Mouse (Mus musculus) myocyte (in vitro differentiated cells): ENCODE measurements around the gene Trmt61a. TPM values are rescaled to one million over a fixed set of nuclear protein-coding genes. Genes with fewer than 3 reads are reported as not detected.

Experiments
- H3K27me3 ChIP-seq: one replicate; pipeline ENCODE4 v1.6.1; 2011; ENCODE audit not compliant: control insufficient read depth, insufficient read depth, insufficient read length
- H3K36me3 ChIP-seq: one replicate; pipeline ENCODE4 v1.6.1; 2011; ENCODE audit not compliant: control insufficient read depth, insufficient read depth
- H3K4me2 ChIP-seq: one replicate; pipeline ENCODE4 v1.6.1; 2011; ENCODE audit warnings: low read depth, control low read depth
- H3K4me3 ChIP-seq: one replicate; pipeline ENCODE4 v1.5.1; 2011; ENCODE audit warnings: mild to moderate bottlenecking, control low read depth, moderate library complexity
- H3K79me2 ChIP-seq: one replicate; pipeline ENCODE4 v1.6.1; 2011; ENCODE audit not compliant: control insufficient read depth, insufficient read depth
- H3ac ChIP-seq: one replicate; pipeline ENCODE4 v1.6.1; 2011; ENCODE audit not compliant: control insufficient read depth, insufficient read length
- CEBPB ChIP-seq: IDR thresholded peaks from 2 replicates; pipeline ENCODE4 v1.6.1; 2011; ENCODE audit warnings: mild to moderate bottlenecking, moderate library complexity; ENCODE audit not compliant: poor library complexity, insufficient read depth, severe bottlenecking
- E2F4 ChIP-seq: IDR thresholded peaks from one replicate; pipeline ENCODE4 v1.6.1; 2011; ENCODE audit warnings: mild to moderate bottlenecking, control low read depth, moderate library complexity; ENCODE audit not compliant: insufficient read depth
- MAX ChIP-seq: IDR thresholded peaks from one replicate; pipeline ENCODE4 v1.6.1; 2011; ENCODE audit warnings: low read depth, mild to moderate bottlenecking, control low read depth
- MYOD1 ChIP-seq, 3 experiments: IDR thresholded peaks; one replicate each; pipeline ENCODE4 v1.6.1; 2011; ENCODE audit warnings: control low read depth in 2 of 3, low read depth in 2 of 3, mild to moderate bottlenecking in 2 of 3, moderate library complexity in 1 of 3; ENCODE audit not compliant: insufficient read length in 2 of 3, control insufficient read depth in 1 of 3
- MYOG ChIP-seq, 3 experiments: IDR thresholded peaks; one replicate each; pipeline ENCODE4 v1.6.1; 2011; ENCODE audit warnings: control low read depth in 2 of 3, low read depth in 2 of 3, mild to moderate bottlenecking in 2 of 3; ENCODE audit not compliant: insufficient read length in 2 of 3, control insufficient read depth in 1 of 3, insufficient read depth in 1 of 3
- POLR2A ChIP-seq: IDR thresholded peaks from one replicate; pipeline ENCODE4 v1.6.1; 2011; ENCODE audit warnings: low read depth, mild to moderate bottlenecking, control low read depth, moderate library complexity; ENCODE audit not compliant: insufficient read length
- POLR2AphosphoS2 ChIP-seq: IDR thresholded peaks from one replicate; pipeline ENCODE4 v1.6.1; 2011; ENCODE audit warnings: low read depth, control low read depth; ENCODE audit not compliant: insufficient read length
- REST ChIP-seq: IDR thresholded peaks from one replicate; pipeline ENCODE4 v1.6.1; 2011; ENCODE audit warnings: mild to moderate bottlenecking, control low read depth, moderate library complexity; ENCODE audit not compliant: insufficient read depth, insufficient read length
- SRF ChIP-seq: IDR thresholded peaks from one replicate; pipeline ENCODE4 v1.6.1; 2011; ENCODE audit warnings: low read depth; ENCODE audit not compliant: control insufficient read depth, insufficient read length
- TCF12 ChIP-seq: IDR thresholded peaks from one replicate; pipeline ENCODE4 v1.6.1; 2011; ENCODE audit warnings: mild to moderate bottlenecking, control low read depth; ENCODE audit not compliant: poor library complexity, insufficient read depth, severe bottlenecking
- TCF3 ChIP-seq: IDR thresholded peaks from one replicate; pipeline ENCODE4 v1.6.1; 2011; ENCODE audit warnings: low read depth, control low read depth; ENCODE audit not compliant: insufficient read length
- USF1 ChIP-seq: IDR thresholded peaks from one replicate; pipeline ENCODE4 v1.6.1; 2011; ENCODE audit warnings: low read depth, mild to moderate bottlenecking, control low read depth, moderate library complexity
- polyA plus RNA-seq: library from polyadenylated mRNA; unstranded; fragments of >200 nt; fragmentation: generic; extraction: Trizol; gene quantifications from one replicate; pipeline ENCODE4 v1.2.1, GENCODE M21; 2012; ENCODE audit warnings: missing spikeins

The Trmt61a gene
- polyA plus RNA-seq, 1 experiment: 17.7 TPM

DNA sequence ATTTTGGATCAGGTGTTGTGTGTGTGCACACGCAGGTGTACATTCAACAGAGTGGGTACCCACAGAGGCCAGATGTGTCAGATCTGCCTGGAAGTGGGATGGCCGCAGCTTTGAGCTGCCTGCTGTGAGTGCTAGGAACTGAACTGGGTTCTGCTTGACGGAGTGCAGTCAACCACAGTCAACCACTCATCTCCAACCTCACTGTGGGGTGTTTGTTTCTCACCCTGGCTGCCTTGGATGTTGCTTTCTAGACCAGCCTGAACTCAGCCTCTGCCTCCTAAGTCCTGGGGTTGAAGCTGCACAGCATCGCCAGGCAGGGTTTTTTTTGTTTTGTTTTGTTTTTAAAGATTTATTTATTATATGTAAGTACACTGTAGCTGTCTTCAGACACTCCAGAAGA lies 42.3 kb downstream of the Trmt61a start:
- H3K4me2 ChIP-seq: no peak overlapping the region
- H3K79me2 ChIP-seq: peaks cover 10% of the 10 kb centered on the region
- TF ChIP-seq USF1 (no peak), MYOD1 (IDR thresholded peaks at IDR 0.05; ENCODE audit: control insufficient read depth in 1 of 3, insufficient read length in 2 of 3, low read depth in 2 of 3) (no peak), CEBPB (no peak), SRF (no peak), POLR2AphosphoS2 (no peak), E2F4 (no peak), TCF12 (no peak), MYOG (IDR thresholded peaks at IDR 0.05; ENCODE audit: control insufficient read depth in 1 of 3, insufficient read depth in 1 of 3, insufficient read length in 2 of 3, low read depth in 2 of 3) (no peak), TCF3 (no peak), POLR2A (no peak), MAX (no peak)

GRCm38 (mm10) chr12:111722654-111723053 lies 44.7 kb downstream of the Trmt61a start:
- Histone ChIP-seq H3K4me3 (no peak overlapping the region), H3ac (no peak overlapping the region), H3K79me2 (no peaks in the 10 kb centered on the region), H3K36me3 (peaks cover 3% of the 10 kb centered on the region), H3K4me2 (no peak overlapping the region), H3K27me3 (no peaks in the 10 kb centered on the region)
- TF ChIP-seq SRF: no peak
- TF ChIP-seq TCF12: no peak
- no peak for TF ChIP-seq MYOD1 (IDR thresholded peaks at IDR 0.05; ENCODE audit: control insufficient read depth in 1 of 3, insufficient read length in 2 of 3, low read depth in 2 of 3)

More for the DNA sequence above, 42.3 kb downstream of the Trmt61a start:
- Histone ChIP-seq H3ac (no peak overlapping the region), H3K4me3 (no peak overlapping the region), H3K27me3 (no peaks in the 10 kb centered on the region), H3K36me3 (peaks cover 3% of the 10 kb centered on the region)

GRCm38 (mm10) chr12:111724638-111725337 lies 46.9 kb downstream of the Trmt61a start:
- no peak overlapping the region for H3K4me2 ChIP-seq
- TF ChIP-seq USF1 (no peak), MYOD1 (IDR thresholded peaks at IDR 0.05; ENCODE audit: control insufficient read depth in 1 of 3, insufficient read length in 2 of 3, low read depth in 2 of 3) (no peak), TCF12 (no peak), REST (no peak), E2F4 (no peak), POLR2A (no peak)
- no peaks in the 10 kb centered on the region for H3K27me3 ChIP-seq
- no peak overlapping the region for H3K4me3 ChIP-seq
- no peak overlapping the region for H3ac ChIP-seq
- peaks cover 3% of the 10 kb centered on the region for H3K36me3 ChIP-seq
- no peaks in the 10 kb centered on the region for H3K79me2 ChIP-seq

- TF ChIP-seq REST (no peak), CEBPB (no peak), SRF (no peak), MYOG (IDR thresholded peaks at IDR 0.05; ENCODE audit: control insufficient read depth in 1 of 3, insufficient read depth in 1 of 3, insufficient read length in 2 of 3, low read depth in 2 of 3) (no peak), USF1 (no peak), TCF3 (no peak), E2F4 (no peak), MYOD1 (IDR thresholded peaks at IDR 0.05; ENCODE audit: control insufficient read depth in 1 of 3, insufficient read length in 2 of 3, low read depth in 2 of 3) (no peak), POLR2AphosphoS2 (no peak), MAX (no peak), POLR2A (no peak), TCF12 (no peak)
- Histone ChIP-seq H3K4me3 (no peak overlapping the region), H3K4me2 (no peak overlapping the region), H3K27me3 (no peaks in the 10 kb centered on the region), H3K79me2 (no peaks in the 10 kb centered on the region), H3K36me3 (peaks cover 3% of the 10 kb centered on the region), H3ac (no peak overlapping the region)
Measured at GRCm38 (mm10) chr12:111725338-111726121, 47.6 kb downstream of the Trmt61a start.

- H3K36me3 ChIP-seq: peaks cover 3% of the 10 kb centered on the region
- H3K4me3 ChIP-seq: no peak overlapping the region
- no peak overlapping the region for H3ac ChIP-seq
- H3K27me3 ChIP-seq: no peaks in the 10 kb centered on the region
- H3K79me2 ChIP-seq: no peaks in the 10 kb centered on the region
- TF ChIP-seq CEBPB (no peak), E2F4 (no peak), MYOD1 (IDR thresholded peaks at IDR 0.05; ENCODE audit: control insufficient read depth in 1 of 3, insufficient read length in 2 of 3, low read depth in 2 of 3) (no peak), MYOG (IDR thresholded peaks at IDR 0.05; ENCODE audit: control insufficient read depth in 1 of 3, insufficient read depth in 1 of 3, insufficient read length in 2 of 3, low read depth in 2 of 3) (no peak), SRF (no peak), TCF3 (no peak), MAX (no peak), USF1 (no peak), REST (no peak), POLR2A (no peak), TCF12 (no peak), POLR2AphosphoS2 (no peak)
- no peak overlapping the region for H3K4me2 ChIP-seq
Measured at GRCm38 (mm10) chr12:111726122-111726463, 48.2 kb downstream of the Trmt61a start.
